Mouse (Mus musculus) spleen, postnatal 4 days (tissue): ENCODE measurements around the gene Chst7.

ENCODE experiments used
- DNase-seq, 2 experiments: peaks; one replicate each; pipeline ENCODE4 v3.0.0; 2022; ENCODE audit warnings: low spot score in 2 of 2

The Chst7 gene

GRCm38 (mm10) chrX:20059381-20059971, at the start of gene Chst7:
TSS of gene Chst7 (plus strand) at chrX:20059560.
- DNase-seq = peak; percentile 16 to 61

DNA sequence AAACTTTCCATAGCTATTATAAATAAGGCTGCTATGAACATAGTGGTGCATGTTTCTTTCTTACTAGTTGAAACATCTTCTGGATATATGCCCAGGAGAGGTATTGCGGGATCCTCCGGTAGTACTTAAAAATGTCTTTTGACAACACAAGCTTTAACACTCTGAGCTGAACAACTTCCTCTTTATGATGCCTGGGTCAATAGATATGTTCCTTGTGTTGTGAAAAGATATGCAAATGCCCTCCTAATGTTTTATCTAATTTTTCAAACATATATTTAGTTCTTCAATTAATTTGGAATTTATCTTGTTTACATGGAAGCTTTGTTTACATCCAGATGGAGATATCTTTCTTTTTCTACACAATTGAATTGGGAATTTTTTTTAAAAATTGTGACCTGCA, 47.1 kb upstream of the Chst7 start:
- DNase-seq = no peak

GRCm38 (mm10) chrX:20020942-20021341, 38.4 kb upstream of the Chst7 start:
- DNase-seq = no peak

- peak in 1 of 2 experiments; percentile 62 for DNase-seq
These were observed 872 bp downstream of the Chst7 start for GRCm38 (mm10) chrX:20060096-20060768.

- DNase-seq = peak in 1 of 2 experiments; percentile 61
These were observed 1.5 kb downstream of the Chst7 start for GRCm38 (mm10) chrX:20060769-20061315.

GRCm38 (mm10) chrX:20061764-20062480, 2.6 kb downstream of the Chst7 start:
- no peak for DNase-seq

GRCm38 (mm10) chrX:20066636-20067035, 7.3 kb downstream of the Chst7 start:
- no peak for DNase-seq

DNA sequence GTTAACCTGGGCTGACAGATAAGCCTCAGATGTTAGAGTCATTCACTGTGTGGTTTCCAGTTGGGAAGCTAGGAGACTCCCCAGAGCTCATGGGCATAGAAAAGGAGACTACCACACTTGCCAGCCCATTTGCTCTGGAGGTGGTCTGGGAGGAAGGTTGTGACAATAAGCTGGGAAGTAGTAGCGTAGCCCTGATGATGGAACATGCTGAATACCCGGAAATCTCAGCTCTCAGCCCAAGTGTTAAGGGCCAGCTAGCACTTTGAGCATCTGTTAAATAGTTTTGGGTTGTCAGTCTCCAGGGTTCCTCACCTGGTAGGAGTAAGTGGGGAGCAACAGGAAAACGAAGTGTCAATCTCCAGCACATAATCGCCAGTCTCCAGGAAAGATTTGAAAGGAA, 10.8 kb downstream of the Chst7 start:
- no peak for DNase-seq

- no peak for DNase-seq
These were observed 58.4 kb downstream of the Chst7 start for GRCm38 (mm10) chrX:20117717-20118116.

DNA sequence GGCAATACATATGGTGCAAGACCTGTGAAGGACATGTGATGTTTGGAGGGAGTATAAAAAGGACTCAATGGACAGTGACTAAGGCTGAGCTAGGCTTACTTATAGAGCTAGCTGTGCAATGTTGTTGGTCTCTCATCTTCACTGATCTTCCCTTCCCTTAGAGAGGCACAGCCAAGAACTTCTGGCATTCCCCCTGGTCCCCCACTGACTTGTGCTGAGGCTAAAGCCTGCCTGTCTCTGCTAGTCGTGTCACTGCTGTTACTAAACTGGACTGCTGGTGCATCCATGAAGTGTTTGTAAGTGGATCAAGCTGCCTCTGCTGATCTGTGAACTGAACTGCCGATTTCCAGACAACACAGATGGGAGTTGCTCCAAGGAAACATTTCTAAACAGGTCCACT, 66.1 kb downstream of the Chst7 start:
- no peak for DNase-seq

GRCm38 (mm10) chrX:20128951-20129350, 69.6 kb downstream of the Chst7 start:
- no peak for DNase-seq

GRCm38 (mm10) chrX:20129466-20129865, 70.1 kb downstream of the Chst7 start:
- DNase-seq = no peak
